Mouse (Mus musculus) neural tube, embryonic 11.5 days (tissue): ENCODE measurements around the gene Aff2. TPM values are rescaled to one million over a fixed set of nuclear protein-coding genes. Genes with fewer than 3 reads are reported as not detected.

Experiments
- ATAC-seq: fragments of 200-750 bp; cut with Nextera tagmentation; 2 replicates; pipeline ENCODE4 v1.8.0; 2017; ENCODE audit warnings: moderate number of reproducible peaks, mild to moderate bottlenecking, moderate TSS enrichment, moderate library complexity; ENCODE audit not compliant: insufficient read depth, low FRiP score, low TSS enrichment
- DNase-seq: peaks from one replicate; pipeline ENCODE4 v3.0.0-alpha.2; 2015; ENCODE audit warnings: low spot score
- H3K27ac ChIP-seq: fragments of 300-500 bp; sonication (generic); 2 replicates; pipeline ENCODE4 v1.5.1; 2014; ENCODE audit warnings: low read depth, mild to moderate bottlenecking, low read length
- H3K27me3 ChIP-seq: fragments of 300-500 bp; sonication (generic); 2 replicates; pipeline ENCODE4 v1.6.1; 2014; ENCODE audit warnings: mild to moderate bottlenecking, low read length, mixed read lengths; ENCODE audit not compliant: control insufficient read depth, insufficient read depth
- H3K36me3 ChIP-seq: fragments of 300-500 bp; sonication (generic); 2 replicates; pipeline ENCODE4 v1.6.1; 2014; ENCODE audit warnings: mild to moderate bottlenecking, low read length, moderate library complexity, mixed read lengths; ENCODE audit not compliant: control insufficient read depth, insufficient read depth
- H3K4me1 ChIP-seq: fragments of 300-500 bp; sonication (generic); 2 replicates; pipeline ENCODE4 v1.6.1; 2014; ENCODE audit warnings: low read length, mixed read lengths; ENCODE audit not compliant: control insufficient read depth, insufficient read depth
- H3K4me2 ChIP-seq: fragments of 300-500 bp; sonication (generic); 2 replicates; pipeline ENCODE4 v1.6.1; 2014; ENCODE audit warnings: low read depth, mild to moderate bottlenecking, moderate library complexity
- H3K4me3 ChIP-seq: fragments of 300-500 bp; sonication (generic); 2 replicates; pipeline ENCODE4 v1.5.1; 2014; ENCODE audit warnings: low read depth, low read length
- H3K9ac ChIP-seq: fragments of 300-500 bp; sonication (generic); 2 replicates; pipeline ENCODE4 v1.6.1; 2014; ENCODE audit warnings: mild to moderate bottlenecking, low read length
- H3K9me3 ChIP-seq: fragments of 300-500 bp; sonication (generic); 2 replicates; pipeline ENCODE4 v1.6.1; 2016; ENCODE audit warnings: low read length; ENCODE audit not compliant: control insufficient read depth
- WGBS: fragments of 180-500 bp; shearing (Covaris S2); extraction: QIAGEN DNeasy Blood & Tissue Kit; methylation state at CpG from one replicate; pipeline ENCODE4 v1.1.7; 2014; 5-methylcytosine and 5-hydroxymethylcytosine counted together
- polyA plus RNA-seq: library from polyadenylated mRNA; unstranded; fragments of >200 nt; fragmentation: Nextera tagmentation; extraction: Ambion mirVana; gene quantifications from 2 replicates; pipeline ENCODE4 v1.2.1, GENCODE M21; 2014

Gene Aff2
- polyA plus RNA-seq, 1 experiment from 2014 or later, result 12.7 TPM

GRCm38 (mm10) chrX:69663038-69663437 is 302.9 kb downstream of the Aff2 start:
- H3K27me3 ChIP-seq, result no peaks in the 10 kb centered on the region
- H3K9ac ChIP-seq, result no peak overlapping the region
- ATAC-seq, result no peak
- H3K27ac ChIP-seq, result no peak overlapping the region
- no peaks in the 10 kb centered on the region for H3K36me3 ChIP-seq
- WGBS, result 77% methylated on average over 2 of the region's 2 CpGs
- no peaks in the 10 kb centered on the region for H3K4me1 ChIP-seq
- no peaks in the 10 kb centered on the region for H3K9me3 ChIP-seq
- DNase-seq, result no peak
- no peak overlapping the region for H3K4me3 ChIP-seq
- no peak overlapping the region for H3K4me2 ChIP-seq

GRCm38 (mm10) chrX:69666145-69666677 is 306.1 kb downstream of the Aff2 start:
- DNase-seq (no peak), ATAC-seq (no peak)
- Histone ChIP-seq H3K4me1 (no peaks in the 10 kb centered on the region), H3K27ac (no peak overlapping the region), H3K27me3 (no peaks in the 10 kb centered on the region), H3K9me3 (no peaks in the 10 kb centered on the region), H3K4me2 (no peak overlapping the region), H3K36me3 (no peaks in the 10 kb centered on the region), H3K9ac (no peak overlapping the region), H3K4me3 (no peak overlapping the region)
- WGBS, result 67% methylated on average over 3 of the region's 3 CpGs

- DNase-seq, result no peak
- no peaks in the 10 kb centered on the region for H3K36me3 ChIP-seq
- 88% methylated on average over 1 of the region's 1 CpGs for WGBS
- H3K27ac ChIP-seq, result no peak overlapping the region
- no peak for ATAC-seq
- no peak overlapping the region for H3K9ac ChIP-seq
- H3K9me3 ChIP-seq, result no peaks in the 10 kb centered on the region
- H3K4me1 ChIP-seq, result no peaks in the 10 kb centered on the region
- H3K4me2 ChIP-seq, result no peak overlapping the region
- no peak overlapping the region for H3K4me3 ChIP-seq
- H3K27me3 ChIP-seq, result no peaks in the 10 kb centered on the region
Observed at GRCm38 (mm10) chrX:69675691-69676090, 315.6 kb downstream of the Aff2 start.

GRCm38 (mm10) chrX:69698840-69699239 is 338.7 kb downstream of the Aff2 start:
- H3K27me3 ChIP-seq, result no peaks in the 10 kb centered on the region
- H3K36me3 ChIP-seq, result no peaks in the 10 kb centered on the region
- WGBS, result 70% methylated on average over 4 of the region's 4 CpGs
- no peak overlapping the region for H3K9ac ChIP-seq
- no peak overlapping the region for H3K4me3 ChIP-seq
- no peak overlapping the region for H3K27ac ChIP-seq
- no peaks in the 10 kb centered on the region for H3K9me3 ChIP-seq
- DNase-seq, result no peak
- no peak overlapping the region for H3K4me2 ChIP-seq
- no peaks in the 10 kb centered on the region for H3K4me1 ChIP-seq
- ATAC-seq, result no peak

- H3K9ac ChIP-seq, result no peak overlapping the region
- no peak for DNase-seq
- no peak overlapping the region for H3K4me2 ChIP-seq
Observed at GRCm38 (mm10) chrX:69738972-69739371, 378.9 kb downstream of the Aff2 start.

GRCm38 (mm10) chrX:69744962-69745597 is 385.0 kb downstream of the Aff2 start:
- Histone ChIP-seq H3K27me3 (no peaks in the 10 kb centered on the region), H3K36me3 (no peaks in the 10 kb centered on the region), H3K4me1 (no peaks in the 10 kb centered on the region), H3K9me3 (no peaks in the 10 kb centered on the region), H3K4me2 (no peak overlapping the region), H3K4me3 (no peak overlapping the region), H3K9ac (no peak overlapping the region), H3K27ac (no peak overlapping the region)
- ATAC-seq (no peak), DNase-seq (no peak)
- WGBS, result 41% methylated on average over 3 of the region's 3 CpGs

More at GRCm38 (mm10) chrX:69738972-69739371, 378.9 kb downstream of the Aff2 start:
- Histone ChIP-seq H3K9me3 (no peaks in the 10 kb centered on the region), H3K4me3 (no peak overlapping the region), H3K4me1 (no peaks in the 10 kb centered on the region), H3K27me3 (no peaks in the 10 kb centered on the region), H3K27ac (no peak overlapping the region), H3K36me3 (no peaks in the 10 kb centered on the region)
- no peak for ATAC-seq
- WGBS, result 68% methylated on average over 3 of the region's 3 CpGs

GRCm38 (mm10) chrX:69801890-69802439 is 441.9 kb downstream of the Aff2 start:
- no peak overlapping the region for H3K4me3 ChIP-seq
- no peaks in the 10 kb centered on the region for H3K36me3 ChIP-seq
- no peak overlapping the region for H3K27ac ChIP-seq
- no peak overlapping the region for H3K4me2 ChIP-seq
- no peaks in the 10 kb centered on the region for H3K9me3 ChIP-seq
- no peak for DNase-seq
- 84% methylated on average over 2 of the region's 2 CpGs for WGBS
- no peaks in the 10 kb centered on the region for H3K4me1 ChIP-seq
- ATAC-seq, result no peak
- H3K27me3 ChIP-seq, result no peaks in the 10 kb centered on the region
- no peak overlapping the region for H3K9ac ChIP-seq

- DNase-seq, result no peak
- Histone ChIP-seq H3K27me3 (no peaks in the 10 kb centered on the region), H3K4me2 (no peak overlapping the region), H3K27ac (no peak overlapping the region), H3K9ac (no peak overlapping the region), H3K36me3 (no peaks in the 10 kb centered on the region), H3K4me1 (no peaks in the 10 kb centered on the region), H3K4me3 (no peak overlapping the region), H3K9me3 (no peaks in the 10 kb centered on the region)
- WGBS, result 89% methylated on average over 3 of the region's 3 CpGs
- no peak for ATAC-seq
Observed at GRCm38 (mm10) chrX:69802481-69802880, 442.4 kb downstream of the Aff2 start.

GRCm38 (mm10) chrX:69811798-69812197 is 451.7 kb downstream of the Aff2 start:
- 94% methylated on average over 4 of the region's 4 CpGs for WGBS
- Histone ChIP-seq H3K27me3 (no peaks in the 10 kb centered on the region), H3K9ac (no peak overlapping the region), H3K36me3 (no peaks in the 10 kb centered on the region), H3K27ac (no peak overlapping the region), H3K9me3 (no peaks in the 10 kb centered on the region), H3K4me1 (no peaks in the 10 kb centered on the region), H3K4me3 (no peak overlapping the region), H3K4me2 (no peak overlapping the region)
- DNase-seq (no peak), ATAC-seq (no peak)
